Mouse (Mus musculus): ENCODE measurements around the gene Gm5640.
"Not testable (repeated sequence)": the region's sequence is repeated elsewhere in the genome, so short reads cannot be mapped to it uniquely, and the experiment has no call there.

- TF ChIP-seq FLI1 (IDR thresholded peaks at IDR 0.05; ENCODE audit: low read length); GATA1 (IDR thresholded peaks at IDR 0.05; ENCODE audit: borderline replicate concordance, low read length): not testable (repeated sequence)
Measured at GRCm38 (mm10) chrX:74645466-74646323, at the start of gene Gm5640.
